Mouse (Mus musculus): Measurements from ENCODE around the gene Dgkz. TPM values are rescaled to one million over a fixed set of nuclear protein-coding genes. Genes with fewer than 3 reads are reported as not detected.

Gene Dgkz
- polyA plus RNA-seq, 1 experiment, result 106 TPM

GRCm38 (mm10) chr2:91955875-91956274 lies 19.8 kb downstream of the Dgkz start:
- Histone ChIP-seq H3K27ac (ENCODE audit: insufficient read depth, low read depth, low read length) (no peak overlapping the region), H3K27me3 (replicated peaks; ENCODE audit: control insufficient read depth, insufficient read depth, low read length) (no peaks in the 10 kb centered on the region), H3K4me1 (ENCODE audit: control insufficient read depth, insufficient read depth, low read length) (peaks cover 19% of the 10 kb centered on the region), H3K36me3 (ENCODE audit: control insufficient read depth, insufficient read depth, low read length) (no peaks in the 10 kb centered on the region), H3K4me3 (ENCODE audit: insufficient read depth, low read depth, low read length) (no peak overlapping the region)
- 81% methylated on average over 6 of the region's 6 CpGs for WGBS
- no peak for DNase-seq
- no peak for TF ChIP-seq POLR2A (IDR thresholded peaks at IDR 0.05; ENCODE audit: low read depth, low read length)
- TF ChIP-seq CTCF (conservative IDR thresholded peaks at IDR 0.05; ENCODE audit: insufficient read depth, insufficient read length, low read depth, low read length), result no peak

GRCm38 (mm10) chr2:91955121-91955591 lies 20.5 kb downstream of the Dgkz start:
- Histone ChIP-seq H3K27ac (ENCODE audit: insufficient read depth, low read depth, low read length) (no peak overlapping the region), H3K4me1 (ENCODE audit: control insufficient read depth, insufficient read depth, low read length) (peaks cover 20% of the 10 kb centered on the region), H3K27me3 (replicated peaks; ENCODE audit: control insufficient read depth, insufficient read depth, low read length) (no peaks in the 10 kb centered on the region), H3K4me3 (ENCODE audit: insufficient read depth, low read depth, low read length) (no peak overlapping the region), H3K36me3 (ENCODE audit: control insufficient read depth, insufficient read depth, low read length) (no peaks in the 10 kb centered on the region)
- TF ChIP-seq CTCF (conservative IDR thresholded peaks at IDR 0.05; ENCODE audit: insufficient read depth, insufficient read length, low read depth, low read length), result no peak
- TF ChIP-seq POLR2A (IDR thresholded peaks at IDR 0.05; ENCODE audit: low read depth, low read length), result no peak
- WGBS, result 77% methylated on average over 4 of the region's 4 CpGs
- no peak for DNase-seq

- Histone ChIP-seq H3K27ac (ENCODE audit: insufficient read depth, low read depth, low read length) (peak overlapping the region; percentile 36; the same call in 1 of the 2 replicates), H3K4me1 (ENCODE audit: control insufficient read depth, insufficient read depth, low read length) (peaks cover 16% of the 10 kb centered on the region), H3K27me3 (replicated peaks; ENCODE audit: control insufficient read depth, insufficient read depth, low read length) (no peaks in the 10 kb centered on the region), H3K36me3 (ENCODE audit: control insufficient read depth, insufficient read depth, low read length) (no peaks in the 10 kb centered on the region), H3K4me3 (ENCODE audit: insufficient read depth, low read depth, low read length) (no peak overlapping the region)
- TF ChIP-seq CTCF (conservative IDR thresholded peaks at IDR 0.05; ENCODE audit: insufficient read depth, insufficient read length, low read depth, low read length), result no peak
- TF ChIP-seq POLR2A (IDR thresholded peaks at IDR 0.05; ENCODE audit: low read depth, low read length), result no peak
- peak; percentile 93 for DNase-seq
- 14% methylated on average over 5 of the region's 5 CpGs for WGBS
Measured at GRCm38 (mm10) chr2:91953825-91954224, 21.8 kb downstream of the Dgkz start.

GRCm38 (mm10) chr2:91950275-91951085 lies 25.2 kb downstream of the Dgkz start:
- 15% methylated on average over 15 of the region's 15 CpGs for WGBS
- Histone ChIP-seq H3K36me3 (ENCODE audit: control insufficient read depth, insufficient read depth, low read length) (no peaks in the 10 kb centered on the region), H3K27ac (ENCODE audit: insufficient read depth, low read depth, low read length) (peak overlapping the region; percentile 54; the same call in 1 of the 2 replicates), H3K4me3 (ENCODE audit: insufficient read depth, low read depth, low read length) (peak overlapping the region; percentile 7; the same call in 1 of the 2 replicates), H3K4me1 (ENCODE audit: control insufficient read depth, insufficient read depth, low read length) (peaks cover 14% of the 10 kb centered on the region), H3K27me3 (replicated peaks; ENCODE audit: control insufficient read depth, insufficient read depth, low read length) (no peaks in the 10 kb centered on the region)
- DNase-seq, result peak; percentile 65
- TF ChIP-seq POLR2A (IDR thresholded peaks at IDR 0.05; ENCODE audit: low read depth, low read length) (no peak), CTCF (conservative IDR thresholded peaks at IDR 0.05; ENCODE audit: insufficient read depth, insufficient read length, low read depth, low read length) (no peak)

GRCm38 (mm10) chr2:91949411-91950274 lies 26.0 kb downstream of the Dgkz start:
- Histone ChIP-seq H3K27ac (ENCODE audit: insufficient read depth, low read depth, low read length) (peak overlapping the region; percentile 54), H3K36me3 (ENCODE audit: control insufficient read depth, insufficient read depth, low read length) (no peaks in the 10 kb centered on the region), H3K4me3 (ENCODE audit: insufficient read depth, low read depth, low read length) (peak overlapping the region; percentile 7; the same call in 1 of the 2 replicates), H3K4me1 (ENCODE audit: control insufficient read depth, insufficient read depth, low read length) (peaks cover 14% of the 10 kb centered on the region), H3K27me3 (replicated peaks; ENCODE audit: control insufficient read depth, insufficient read depth, low read length) (no peaks in the 10 kb centered on the region)
- TF ChIP-seq POLR2A (IDR thresholded peaks at IDR 0.05; ENCODE audit: low read depth, low read length) (no peak), CTCF (conservative IDR thresholded peaks at IDR 0.05; ENCODE audit: insufficient read depth, insufficient read length, low read depth, low read length) (no peak)
- peak; percentile 89 for DNase-seq
- WGBS, result 36% methylated on average over 17 of the region's 17 CpGs

- Histone ChIP-seq H3K4me1 (ENCODE audit: control insufficient read depth, insufficient read depth, low read length) (peaks cover 14% of the 10 kb centered on the region), H3K27ac (ENCODE audit: insufficient read depth, low read depth, low read length) (no peak overlapping the region; the same call in 1 of the 2 replicates), H3K36me3 (ENCODE audit: control insufficient read depth, insufficient read depth, low read length) (no peaks in the 10 kb centered on the region), H3K4me3 (ENCODE audit: insufficient read depth, low read depth, low read length) (no peak overlapping the region), H3K27me3 (replicated peaks; ENCODE audit: control insufficient read depth, insufficient read depth, low read length) (no peaks in the 10 kb centered on the region)
- no peak for DNase-seq
- TF ChIP-seq POLR2A (IDR thresholded peaks at IDR 0.05; ENCODE audit: low read depth, low read length), result no peak
- 63% methylated on average over 3 of the region's 3 CpGs for WGBS
Measured at GRCm38 (mm10) chr2:91948792-91949241, 26.8 kb downstream of the Dgkz start.

- DNase-seq, result peak; percentile 71
- no peak overlapping the region for H3K27ac ChIP-seq (ENCODE audit: insufficient read depth, low read depth, low read length)
- H3K36me3 ChIP-seq (ENCODE audit: control insufficient read depth, insufficient read depth, low read length), result no peaks in the 10 kb centered on the region
- no peak overlapping the region for H3K4me3 ChIP-seq (ENCODE audit: insufficient read depth, low read depth, low read length)
- H3K4me1 ChIP-seq (ENCODE audit: control insufficient read depth, insufficient read depth, low read length), result peaks cover 14% of the 10 kb centered on the region
- 78% methylated on average over 6 of the region's 6 CpGs for WGBS
- H3K27me3 ChIP-seq (replicated peaks; ENCODE audit: control insufficient read depth, insufficient read depth, low read length), result no peaks in the 10 kb centered on the region
- TF ChIP-seq POLR2A (IDR thresholded peaks at IDR 0.05; ENCODE audit: low read depth, low read length) (no peak), CTCF (conservative IDR thresholded peaks at IDR 0.05; ENCODE audit: insufficient read depth, insufficient read length, low read depth, low read length) (no peak)
Measured at GRCm38 (mm10) chr2:91948151-91948509, 27.5 kb downstream of the Dgkz start.

Measured in kidney, adult 2 months (tissue).